Mouse (Mus musculus) E14TG2a.4 (cell line): ENCODE data around the gene Pak6.

Experiments
- CTCF ChIP-seq: conservative IDR thresholded peaks from 2 replicates; pipeline ENCODE4 v1.5.1; 2014; ENCODE audit warnings: low read length
- NANOG ChIP-seq: IDR thresholded peaks from 2 replicates; pipeline ENCODE4 v1.6.1; 2014; ENCODE audit warnings: borderline replicate concordance, low read length, mixed read lengths
- POU5F1 ChIP-seq: IDR thresholded peaks from 2 replicates; pipeline ENCODE4 v1.6.1; 2014; ENCODE audit warnings: low read length, borderline replicate concordance

DNA sequence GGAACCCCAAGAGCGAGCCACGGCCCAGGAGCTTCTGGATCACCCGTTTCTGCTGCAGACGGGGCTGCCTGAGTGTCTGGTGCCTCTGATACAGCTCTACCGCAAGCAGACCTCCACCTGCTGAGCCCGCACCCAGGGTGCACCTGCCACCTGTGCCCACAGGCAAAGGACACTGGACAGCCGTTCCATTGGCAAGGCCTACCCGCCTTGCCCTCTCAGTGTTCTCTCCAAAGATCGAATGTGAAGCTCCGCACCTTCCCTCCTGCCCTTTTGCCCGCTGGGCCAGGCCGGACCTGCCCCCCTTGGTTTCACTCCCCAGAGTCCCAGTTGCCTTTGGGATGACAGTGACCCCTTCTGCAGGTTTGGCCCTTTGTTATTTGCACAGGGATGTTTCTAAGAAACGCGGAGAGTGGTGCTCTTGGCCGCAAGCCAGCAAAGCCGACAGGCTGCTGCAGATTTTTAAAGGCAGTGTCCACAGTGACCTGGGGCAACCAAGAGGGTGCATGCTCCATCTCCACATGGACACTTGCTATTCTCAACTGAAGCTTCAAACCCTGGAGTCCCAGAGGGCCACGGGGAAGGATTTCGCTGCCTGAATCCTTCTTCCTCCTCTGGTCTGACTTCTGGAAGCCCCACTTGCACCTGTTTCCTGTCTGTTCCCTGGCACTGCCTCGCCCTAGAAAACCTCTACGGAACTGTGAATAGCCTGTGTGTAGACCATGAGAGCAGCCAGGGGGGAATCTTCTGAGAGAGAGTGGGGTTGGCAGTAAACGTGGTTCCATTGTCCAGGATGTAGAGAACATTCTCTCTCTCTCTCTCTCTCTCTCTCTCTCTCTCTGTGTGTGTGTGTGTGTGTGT is 33.6 kb downstream of the Pak6 start:
- TF ChIP-seq CTCF, result no peak
- TF ChIP-seq POU5F1, result no peak
- no peak for TF ChIP-seq NANOG
